Mouse (Mus musculus) heart, adult 18-20 months (tissue): Measurements from ENCODE around the gene Rer1. TPM values are rescaled to one million over a fixed set of nuclear protein-coding genes. Genes with fewer than 3 reads are reported as not detected.

Experiments used
- DNase-seq, 2 experiments: peaks; one replicate each; pipeline ENCODE4 v3.0.0; 2021 to 2022; ENCODE audit warnings: mixed read lengths in 1 of 2
- total RNA-seq, 2 experiments: library from RNA; stranded (reverse); gene quantifications; 2 replicates each; pipeline ENCODE4 v1.2.3; 2021

The Rer1 gene
- total RNA-seq, 2 experiments from 2014 or later = 72.0 to 75.8 TPM

- DNase-seq = no peak
These were observed 11.0 kb downstream of the Rer1 start for GRCm38 (mm10) chr4:155075137-155075536.

DNA sequence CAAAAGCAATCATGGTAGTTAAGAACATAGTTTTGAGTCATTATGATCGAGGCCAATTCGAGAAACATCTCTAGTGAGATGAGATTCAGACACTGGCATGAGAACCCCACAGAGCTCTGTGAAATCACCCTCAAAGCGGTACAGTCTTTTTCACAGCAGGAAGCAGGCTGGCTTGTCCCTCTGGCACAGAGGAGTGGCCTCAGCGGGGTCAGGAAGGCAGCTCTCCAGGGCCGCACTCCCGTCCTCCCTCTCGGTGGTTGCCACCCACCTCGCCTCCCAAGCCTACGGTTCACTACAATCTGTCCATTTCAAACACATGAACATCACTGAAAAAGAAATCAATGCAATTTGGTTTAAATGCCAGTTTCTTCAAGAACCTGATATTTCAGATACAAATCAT lies 11.8 kb downstream of the Rer1 start:
- no peak for DNase-seq

DNA sequence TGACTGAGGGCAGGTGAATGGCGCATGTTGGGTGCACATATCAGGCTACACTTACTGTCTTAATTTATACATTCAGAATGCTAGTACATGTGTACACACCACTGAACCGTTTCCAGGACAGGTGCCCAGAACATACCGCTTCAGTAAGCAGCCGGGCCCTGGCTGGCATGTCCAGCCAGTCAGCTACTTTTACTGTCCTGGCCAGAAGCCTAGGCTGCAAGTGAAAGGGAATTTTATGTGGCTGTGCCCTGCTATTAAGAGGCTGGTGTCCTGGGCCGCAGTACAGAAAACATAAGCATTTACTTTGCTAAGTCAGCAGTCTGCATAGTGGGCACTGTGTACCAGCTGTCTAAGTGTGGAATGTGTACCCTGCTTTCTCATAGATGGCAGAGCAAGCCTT lies 15.3 kb downstream of the Rer1 start:
- DNase-seq = peak in 1 of 2 experiments; percentile 45

DNA sequence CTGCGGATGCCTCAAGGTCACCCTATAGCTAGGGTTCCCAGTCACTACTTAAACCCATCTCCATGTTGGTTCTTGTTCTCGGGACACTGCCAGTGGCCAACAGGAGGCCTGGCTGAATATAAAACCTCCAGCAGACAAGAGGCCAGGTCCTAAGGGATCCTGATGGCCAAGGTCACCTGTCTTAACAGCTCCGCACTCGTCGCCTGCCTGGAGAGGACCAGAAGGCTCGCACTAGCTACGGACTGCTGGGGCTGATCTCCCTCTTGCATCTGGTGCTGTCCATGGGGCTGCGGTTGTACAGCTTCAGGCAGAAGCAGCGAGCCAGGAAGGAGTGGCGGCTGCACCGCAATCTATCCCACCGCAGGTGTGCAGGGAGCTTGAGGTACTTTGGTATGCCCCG lies 16.0 kb downstream of the Rer1 start:
- DNase-seq = no peak

GRCm38 (mm10) chr4:155069191-155069590 lies 17.0 kb downstream of the Rer1 start:
- no peak for DNase-seq

GRCm38 (mm10) chr4:155068357-155068972 lies 17.7 kb downstream of the Rer1 start:
- no peak for DNase-seq

DNA sequence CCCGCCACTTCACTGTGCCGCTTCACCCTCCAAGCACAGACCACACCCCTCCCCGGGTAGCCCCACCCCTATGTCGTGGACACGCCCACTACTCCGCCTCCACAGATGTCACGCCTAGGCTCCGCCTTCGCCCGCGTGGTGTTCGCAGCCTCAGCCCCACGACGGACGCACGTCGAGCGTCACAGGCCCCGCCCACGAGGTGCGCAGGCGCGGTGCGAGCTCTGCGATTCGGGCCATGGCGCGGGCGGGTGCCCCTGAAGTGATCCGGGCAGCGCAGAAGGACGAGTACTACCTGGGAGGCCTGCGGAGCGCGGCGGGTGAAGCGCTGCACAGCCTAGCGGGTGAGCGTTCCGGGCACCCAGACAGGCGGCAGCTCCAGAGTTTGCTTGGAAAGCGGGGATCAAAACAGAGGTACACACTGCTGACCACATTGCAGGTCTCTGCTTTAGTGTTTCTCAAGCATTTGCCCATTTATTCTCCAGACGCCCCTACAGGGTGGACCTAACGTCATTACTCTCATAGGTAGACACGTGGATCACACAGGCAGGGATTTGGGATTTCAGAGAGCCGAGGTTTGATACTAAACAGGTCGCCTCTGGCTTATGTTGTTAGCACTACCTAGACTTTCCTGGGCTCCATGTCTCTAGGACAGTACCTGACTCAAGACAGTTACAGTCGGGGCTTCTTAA lies 19.2 kb downstream of the Rer1 start, which contains the start of gene Pex10:
TSS of gene Pex10 (plus strand) at position 183 of the 689 bp plus-strand sequence.
- DNase-seq = peak; percentile 97 to 99

DNA sequence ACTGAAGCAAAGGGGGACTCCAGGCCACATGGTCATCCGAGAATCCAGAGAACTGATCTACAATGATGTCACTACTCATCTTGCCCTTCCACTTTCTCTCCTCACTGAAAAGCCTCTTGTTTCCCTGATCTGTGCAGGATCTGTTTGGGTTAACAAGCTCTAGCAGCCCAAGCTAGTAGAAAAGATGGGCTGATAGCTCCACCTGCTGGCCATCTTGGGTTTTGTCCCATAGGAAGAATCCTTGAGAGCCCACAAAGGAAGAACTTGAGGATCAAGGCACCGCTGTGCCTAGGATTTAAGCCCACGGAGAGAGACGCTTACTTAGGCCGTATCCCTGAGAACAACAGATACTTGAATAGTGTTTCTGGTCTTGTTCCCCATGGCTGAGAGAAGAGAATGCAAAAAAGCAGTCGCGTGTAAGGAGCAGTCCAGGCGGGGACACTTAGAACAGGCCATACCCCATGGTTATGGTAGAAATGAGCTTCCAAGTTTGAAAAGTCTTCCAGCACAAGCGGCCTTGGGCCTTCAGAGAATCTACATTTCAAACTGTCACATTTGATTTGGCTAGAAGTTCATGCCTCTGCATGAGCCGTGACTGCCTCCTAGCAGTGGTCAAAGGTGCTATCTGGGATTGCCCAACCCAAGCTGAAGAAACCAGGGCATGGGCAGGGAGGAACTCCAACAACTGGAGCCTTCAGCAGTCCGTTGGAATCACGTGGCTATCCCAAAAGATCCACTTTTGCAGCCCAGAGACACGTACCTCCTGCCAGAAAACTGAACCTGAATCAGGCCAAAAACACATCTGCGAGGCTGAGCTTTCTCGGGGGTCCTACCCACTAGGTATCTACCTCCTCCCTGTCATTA lies 20.0 kb downstream of the Rer1 start:
- peak; percentile 88 to 94 for DNase-seq

DNA sequence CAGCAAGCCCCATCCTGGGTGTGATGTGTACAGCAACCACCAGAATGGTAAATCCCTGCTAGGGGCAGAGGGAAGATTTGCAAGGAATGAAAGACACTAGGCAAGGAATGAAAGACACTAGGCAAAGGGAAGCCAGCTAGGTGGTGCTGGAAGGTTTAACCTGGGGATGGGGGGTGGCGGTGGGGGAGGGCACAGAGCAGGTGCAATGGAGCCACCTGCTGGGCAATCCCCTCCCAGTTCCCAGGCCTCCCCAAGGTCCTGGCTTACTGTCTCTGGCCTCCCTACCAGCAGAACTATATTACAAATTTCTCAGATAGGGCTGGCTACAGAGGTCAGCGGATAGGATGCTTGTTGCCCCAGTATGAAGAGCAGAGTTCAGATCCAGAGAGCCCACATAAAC lies 21.7 kb downstream of the Rer1 start:
- DNase-seq = no peak

DNA sequence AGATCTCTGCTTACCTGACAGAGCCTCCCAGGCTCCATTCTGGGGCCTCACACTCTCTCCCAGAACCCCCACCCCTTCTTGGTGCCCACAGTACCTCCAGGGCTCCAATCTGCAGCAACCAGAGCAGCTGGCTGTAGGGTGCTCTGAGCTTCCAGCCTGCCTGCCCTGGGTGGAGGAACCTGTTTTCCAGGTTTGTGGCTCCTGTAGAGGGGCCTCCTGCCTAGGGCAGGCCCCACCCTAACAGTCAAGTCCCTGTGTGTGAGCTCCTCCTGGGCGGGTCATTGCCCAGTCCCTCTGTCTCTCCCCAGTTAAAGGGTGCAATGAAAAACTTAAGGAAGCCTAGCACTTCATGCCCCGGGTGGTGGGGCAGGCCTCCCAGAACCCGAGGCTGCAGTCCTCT lies 22.3 kb downstream of the Rer1 start:
- DNase-seq = no peak

- no peak for DNase-seq
These were observed 27.9 kb downstream of the Rer1 start for GRCm38 (mm10) chr4:155058325-155058724.

- no peak for DNase-seq
These were observed 29.5 kb downstream of the Rer1 start, which contains the start of gene Plch2 for GRCm38 (mm10) chr4:155056724-155057123. TSS of gene Plch2 (minus strand) at chr4:155056784.

- DNase-seq = no peak
These were observed 36.1 kb downstream of the Rer1 start for GRCm38 (mm10) chr4:155050116-155050515.

DNA sequence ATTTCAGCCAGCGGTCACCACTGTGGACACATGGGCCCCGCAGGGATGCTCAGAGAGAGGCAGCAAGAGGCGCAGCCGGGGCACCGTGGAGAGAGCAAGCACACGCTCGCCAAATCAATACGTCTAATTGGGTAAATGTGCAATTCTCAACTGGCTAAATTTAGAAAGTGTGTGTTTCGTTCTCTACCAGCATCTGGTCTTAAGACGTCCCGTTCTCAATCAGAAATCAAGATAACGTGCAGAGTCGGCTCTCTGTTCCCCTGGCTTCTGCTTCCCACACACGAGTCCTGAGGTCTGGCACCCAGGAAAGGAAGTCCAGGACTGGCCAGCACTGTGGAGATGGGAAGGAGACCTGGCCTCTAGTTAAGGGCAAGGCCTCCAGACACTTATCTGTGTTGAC lies 39.5 kb downstream of the Rer1 start:
- no peak for DNase-seq

GRCm38 (mm10) chr4:155043289-155043625 lies 42.9 kb downstream of the Rer1 start:
- DNase-seq = no peak

DNA sequence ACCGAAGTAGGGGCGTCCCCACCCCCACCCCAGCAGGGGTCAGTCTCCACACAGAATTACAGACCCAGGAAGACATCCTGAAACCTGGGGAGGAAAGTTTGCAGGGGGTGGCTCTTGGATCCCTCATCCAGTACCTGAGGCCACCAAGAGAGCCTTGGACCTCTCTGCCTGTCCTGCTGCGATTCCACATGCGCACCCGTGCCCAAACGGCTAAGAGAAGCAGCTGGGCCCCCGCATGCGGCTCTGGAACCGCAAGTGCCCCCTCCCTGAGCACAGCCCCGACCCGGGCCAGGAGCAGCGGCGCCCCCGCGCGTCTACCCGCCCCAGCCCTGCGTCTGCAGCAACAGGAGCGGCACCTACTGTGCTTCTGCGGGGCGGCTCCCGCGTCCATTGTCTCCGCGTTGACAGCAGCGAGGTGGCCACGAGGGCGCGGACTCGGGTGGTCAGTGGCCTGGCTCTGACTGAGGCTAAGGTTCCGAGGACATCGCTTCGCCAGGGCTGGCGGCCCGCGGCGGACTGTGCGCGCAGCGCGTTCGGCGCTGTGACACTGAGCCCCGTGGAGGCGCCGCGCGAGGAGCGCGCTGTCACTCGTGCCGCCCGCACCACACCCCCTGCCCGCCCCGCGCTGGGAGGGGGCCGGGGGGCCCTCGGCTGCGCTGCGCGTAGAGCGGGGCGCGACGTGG lies 43.4 kb downstream of the Rer1 start:
- no peak for DNase-seq

GRCm38 (mm10) chr4:155040696-155041095 lies 45.5 kb downstream of the Rer1 start:
- no peak for DNase-seq

DNA sequence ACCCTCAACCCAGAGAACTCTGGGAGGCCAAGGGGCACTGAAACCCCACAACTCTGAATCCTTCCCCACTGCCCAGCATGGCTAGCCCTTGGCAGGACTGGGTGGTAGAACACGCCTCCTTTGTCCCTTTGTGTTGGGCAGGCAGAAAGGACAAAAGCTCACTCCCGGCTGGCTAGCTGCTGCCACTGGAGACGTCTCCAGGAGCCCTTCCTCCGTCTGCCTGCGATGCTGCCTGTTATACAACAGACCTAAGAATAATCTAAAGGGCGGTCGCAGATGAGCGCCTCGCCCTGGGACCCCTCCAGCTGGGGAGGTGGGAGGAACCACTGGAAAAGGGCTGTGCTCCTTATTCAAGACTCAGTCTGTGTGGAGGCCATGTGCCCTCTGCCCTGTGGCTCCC lies 46.0 kb downstream of the Rer1 start:
- DNase-seq = no peak

- no peak for DNase-seq
These were observed 51.4 kb downstream of the Rer1 start for GRCm38 (mm10) chr4:155034787-155035186.

- no peak for DNase-seq
These were observed 52.0 kb downstream of the Rer1 start for GRCm38 (mm10) chr4:155034202-155034601.

- no peak for DNase-seq
These were observed 53.1 kb downstream of the Rer1 start for GRCm38 (mm10) chr4:155033115-155033514.
